Mouse (Mus musculus): ENCODE results near the gene Irak4. TPM values are rescaled to one million over a fixed set of nuclear protein-coding genes. Genes with fewer than 3 reads are reported as not detected.

Gene Irak4
- polyA plus RNA-seq, 1 experiment from 2014 or later: 3.0 TPM

- ATAC-seq (ENCODE audit: low read depth): no peak
These were observed 28.1 kb downstream of the Irak4 start for GRCm38 (mm10) chr15:94571501-94571900.

GRCm38 (mm10) chr15:94572746-94573145, 29.3 kb downstream of the Irak4 start:
- Histone ChIP-seq H3K4me1 (replicated peaks) (no peaks in the 10 kb centered on the region), H3K27me3 (no peaks in the 10 kb centered on the region), H3K4me3 (no peak overlapping the region), H3K9ac (no peak overlapping the region), H3K27ac (replicated peaks) (no peak overlapping the region), H3K36me3 (no peaks in the 10 kb centered on the region), H3K9me3 (no peaks in the 10 kb centered on the region), H3K4me2 (no peak overlapping the region)
- 79% methylated on average over 7 of the region's 8 CpGs for WGBS
- no peak for ATAC-seq (ENCODE audit: low read depth)

More at GRCm38 (mm10) chr15:94571501-94571900, 28.1 kb downstream of the Irak4 start:
- no peak overlapping the region for H3K4me2 ChIP-seq
- H3K4me3 ChIP-seq: no peak overlapping the region
- H3K27me3 ChIP-seq: no peaks in the 10 kb centered on the region
- no peaks in the 10 kb centered on the region for H3K9me3 ChIP-seq
- WGBS: 87% methylated on average over 4 of the region's 4 CpGs
- no peak overlapping the region for H3K9ac ChIP-seq
- H3K36me3 ChIP-seq: no peaks in the 10 kb centered on the region
- no peaks in the 10 kb centered on the region for H3K4me1 ChIP-seq (replicated peaks)
- no peak overlapping the region for H3K27ac ChIP-seq (replicated peaks)

GRCm38 (mm10) chr15:94574566-94575268, 31.3 kb downstream of the Irak4 start:
- H3K36me3 ChIP-seq: peaks cover 16% of the 10 kb centered on the region
- H3K9ac ChIP-seq: no peak overlapping the region
- H3K4me2 ChIP-seq: no peak overlapping the region
- H3K9me3 ChIP-seq: no peaks in the 10 kb centered on the region
- H3K4me3 ChIP-seq: no peak overlapping the region
- H3K27me3 ChIP-seq: no peaks in the 10 kb centered on the region
- ATAC-seq (ENCODE audit: low read depth): no peak
- H3K27ac ChIP-seq (replicated peaks): no peak overlapping the region
- 35% methylated on average over 4 of the region's 4 CpGs for WGBS
- H3K4me1 ChIP-seq (replicated peaks): no peaks in the 10 kb centered on the region

- H3K27ac ChIP-seq (replicated peaks): no peak overlapping the region
- peaks cover 7% of the 10 kb centered on the region for H3K4me1 ChIP-seq (replicated peaks)
- no peak overlapping the region for H3K4me2 ChIP-seq
- no peak for ATAC-seq (ENCODE audit: low read depth)
- H3K9me3 ChIP-seq: no peaks in the 10 kb centered on the region
- H3K4me3 ChIP-seq: no peak overlapping the region
- peaks cover 74% of the 10 kb centered on the region for H3K36me3 ChIP-seq
- no peaks in the 10 kb centered on the region for H3K27me3 ChIP-seq
- H3K9ac ChIP-seq: no peak overlapping the region
- 16% methylated on average over 7 of the region's 7 CpGs for WGBS
These were observed 38.7 kb downstream of the Irak4 start for GRCm38 (mm10) chr15:94582000-94582593.

GRCm38 (mm10) chr15:94583153-94583552, 39.7 kb downstream of the Irak4 start:
- no peak overlapping the region for H3K4me2 ChIP-seq
- peaks cover 13% of the 10 kb centered on the region for H3K4me1 ChIP-seq (replicated peaks)
- no peaks in the 10 kb centered on the region for H3K27me3 ChIP-seq
- WGBS: 88% methylated on average over 10 of the region's 10 CpGs
- no peak for ATAC-seq (ENCODE audit: low read depth)
- H3K9ac ChIP-seq: no peak overlapping the region
- no peaks in the 10 kb centered on the region for H3K9me3 ChIP-seq
- H3K4me3 ChIP-seq: no peak overlapping the region
- no peak overlapping the region for H3K27ac ChIP-seq (replicated peaks)
- peaks cover 72% of the 10 kb centered on the region for H3K36me3 ChIP-seq

GRCm38 (mm10) chr15:94584738-94585137, 41.3 kb downstream of the Irak4 start:
- H3K4me3 ChIP-seq: no peak overlapping the region
- H3K9me3 ChIP-seq: no peaks in the 10 kb centered on the region
- 78% methylated on average over 4 of the region's 4 CpGs for WGBS
- H3K27me3 ChIP-seq: no peaks in the 10 kb centered on the region
- H3K27ac ChIP-seq (replicated peaks): no peak overlapping the region
- peaks cover 58% of the 10 kb centered on the region for H3K36me3 ChIP-seq
- no peak for ATAC-seq (ENCODE audit: low read depth)
- no peak overlapping the region for H3K4me2 ChIP-seq
- H3K4me1 ChIP-seq (replicated peaks): peaks cover 22% of the 10 kb centered on the region
- H3K9ac ChIP-seq: no peak overlapping the region

GRCm38 (mm10) chr15:94587826-94588715, 44.6 kb downstream of the Irak4 start:
- Histone ChIP-seq H3K4me2 (peak overlapping the region; percentile 78), H3K27me3 (no peaks in the 10 kb centered on the region), H3K9me3 (no peaks in the 10 kb centered on the region), H3K27ac (replicated peaks) (no peak overlapping the region), H3K9ac (peak overlapping the region; percentile 94; the same call in 1 of the 2 replicates), H3K4me3 (peak overlapping the region; percentile 96), H3K4me1 (replicated peaks) (peaks cover 19% of the 10 kb centered on the region), H3K36me3 (peaks cover 27% of the 10 kb centered on the region)
- 85% methylated on average over 9 of the region's 9 CpGs for WGBS
- ATAC-seq (ENCODE audit: low read depth): no peak

- peak within 1 kb of the TSS; percentile 90 for H3K27ac ChIP-seq (replicated peaks)
- WGBS: under 1% methylated on average over 69 of the region's 70 CpGs
- no peaks in the 10 kb centered on the region for H3K27me3 ChIP-seq
- peak within 1 kb of the TSS; percentile 78 for H3K4me2 ChIP-seq
- ATAC-seq (ENCODE audit: low read depth): peak; percentile 99
- H3K4me1 ChIP-seq (replicated peaks): peaks cover 19% of the 10 kb centered on the region
- peak within 1 kb of the TSS; percentile 96 for H3K4me3 ChIP-seq
- peaks cover 14% of the 10 kb centered on the region for H3K36me3 ChIP-seq
- peak within 1 kb of the TSS; percentile 94 for H3K9ac ChIP-seq
- H3K9me3 ChIP-seq: no peaks in the 10 kb centered on the region
These were observed 46.0 kb downstream of the Irak4 start, which contains the start of gene Twf1 for GRCm38 (mm10) chr15:94589219-94590075. Gene Twf1 (minus strand): TSS chr15:94589889.

GRCm38 (mm10) chr15:94590083-94590482, 46.6 kb downstream of the Irak4 start:
- H3K27me3 ChIP-seq: no peaks in the 10 kb centered on the region
- peaks cover 7% of the 10 kb centered on the region; the same call in 1 of the 2 replicates for H3K36me3 ChIP-seq
- H3K4me2 ChIP-seq: peak overlapping the region; percentile 51
- H3K9ac ChIP-seq: peak overlapping the region; percentile 63
- 13% methylated on average over 8 of the region's 8 CpGs for WGBS
- peaks cover 19% of the 10 kb centered on the region for H3K4me1 ChIP-seq (replicated peaks)
- H3K4me3 ChIP-seq: peak overlapping the region; percentile 96
- ATAC-seq (ENCODE audit: low read depth): peak; percentile 17
- no peaks in the 10 kb centered on the region for H3K9me3 ChIP-seq
- peak overlapping the region; percentile 39; the same call in 1 of the 2 replicates for H3K27ac ChIP-seq (replicated peaks)

- H3K9me3 ChIP-seq: no peaks in the 10 kb centered on the region
- H3K4me2 ChIP-seq: no peak overlapping the region
- no peak for ATAC-seq (ENCODE audit: low read depth)
- H3K4me1 ChIP-seq (replicated peaks): peaks cover 19% of the 10 kb centered on the region
- H3K27me3 ChIP-seq: no peaks in the 10 kb centered on the region
- H3K27ac ChIP-seq (replicated peaks): no peak overlapping the region
- 71% methylated on average over 4 of the region's 4 CpGs for WGBS
- no peak overlapping the region for H3K9ac ChIP-seq
- H3K36me3 ChIP-seq: no peaks in the 10 kb centered on the region
- H3K4me3 ChIP-seq: no peak overlapping the region
These were observed 47.9 kb downstream of the Irak4 start for GRCm38 (mm10) chr15:94591356-94591755.

- Histone ChIP-seq H3K4me1 (replicated peaks) (peaks cover 5% of the 10 kb centered on the region), H3K27ac (replicated peaks) (no peak overlapping the region), H3K36me3 (no peaks in the 10 kb centered on the region), H3K4me2 (no peak overlapping the region), H3K9ac (no peak overlapping the region), H3K27me3 (no peaks in the 10 kb centered on the region), H3K4me3 (no peak overlapping the region), H3K9me3 (no peaks in the 10 kb centered on the region)
- 82% methylated on average over 1 of the region's 1 CpGs for WGBS
- no peak for ATAC-seq (ENCODE audit: low read depth)
These were observed 50.1 kb downstream of the Irak4 start for GRCm38 (mm10) chr15:94593586-94593985.

Measured in neural tube, embryonic 13.5 days (tissue).